Mouse (Mus musculus) gastrocnemius, postnatal 36 days (tissue): ENCODE results near the gene Ell3. TPM values are rescaled to one million over a fixed set of nuclear protein-coding genes. Genes with fewer than 3 reads are reported as not detected.

Experiments
- DNase-seq, 2 experiments: peaks; one replicate each; pipeline ENCODE4 v3.0.0; 2022
- intact Hi-C: fragments of 180-260 bp; cut with DNase I; formaldehyde crosslinking; loops from one replicate; pipeline ENCODE4 v1.15.1; 2025
- microRNA-seq, 2 experiments: library from miRNA; unstranded; fragments of <30 nt; microRNA quantifications; one replicate each; pipeline ENCODE4 v1.2.0; 2021
- total RNA-seq, 2 experiments: library from RNA; stranded (reverse); gene quantifications; 2 replicates each; pipeline ENCODE4 v1.2.3; 2021

Gene Ell3
- total RNA-seq, 2 experiments from 2014 or later = not detected

GRCm38 (mm10) chr2:121412843-121413386 is 31.2 kb downstream of the Ell3 start:
- no peak for DNase-seq
- intact Hi-C loops = loop anchor here (1.0 kb wide), 1 partner anchor 59 kb away; no protein-coding TSS in a partner anchor

- intact Hi-C loops = loop anchor here (10.0 kb wide), 1 partner anchor 223 kb away; no protein-coding TSS in a partner anchor
- peak in 1 of 2 experiments; percentile 6 for DNase-seq
These were observed 35.9 kb downstream of the Ell3 start for GRCm38 (mm10) chr2:121408160-121408559.

DNA sequence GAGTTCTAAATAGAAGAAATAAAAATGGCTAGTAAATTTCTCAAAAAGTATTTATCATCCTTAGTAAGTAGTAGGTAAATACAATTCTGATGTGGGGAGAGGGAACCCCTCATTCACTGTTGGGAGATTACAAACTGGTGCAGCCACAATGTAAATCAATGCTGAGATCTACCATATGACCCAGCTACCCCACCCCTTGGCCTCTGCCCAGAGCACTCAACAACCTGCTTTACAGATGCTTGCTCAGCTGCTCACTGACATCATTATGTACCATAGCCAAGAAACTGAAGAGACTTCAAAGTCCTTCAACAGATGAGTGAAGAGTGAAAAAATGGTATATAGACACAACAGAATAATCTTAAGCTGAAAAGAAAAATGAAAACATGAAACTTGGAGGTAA is 40.8 kb downstream of the Ell3 start:
- DNase-seq = no peak
- intact Hi-C loops = loop anchor here (10.0 kb wide), 1 partner anchor 218 kb away; no protein-coding TSS in a partner anchor

- peak; percentile 51 to 64 for DNase-seq
- intact Hi-C loops = no loop called here
These were observed 47.5 kb downstream of the Ell3 start for GRCm38 (mm10) chr2:121396624-121397023.

Small RNA genes lying within 50 kb of the gene (microRNA-seq; reads per million reads assigned to microRNA genes)
- gene Gm22953 = 0 reads per million in 2 experiments

Other genes starting within 250 kb of the Ell3 start
- gene Trp53bp1, start 172.9 kb downstream of the Ell3 start, total RNA-seq = 10 to 100 TPM; 14.2 to 16.0 TPM
- gene Map1a, start 154.7 kb downstream of the Ell3 start, total RNA-seq = 1 to 10 TPM; 6.7 to 8.1 TPM
- gene Ppip5k1, start 88.9 kb downstream of the Ell3 start, total RNA-seq = 10 to 100 TPM; 63.1 to 84.5 TPM
- gene Ckmt1, start 86.6 kb downstream of the Ell3 start, total RNA-seq = not detected
- gene Strc, start 57.1 kb downstream of the Ell3 start, total RNA-seq = under 1 TPM in 1 of 2 experiments, not detected in 1; 0.08 TPM
- gene Pdia3, start 30.5 kb downstream of the Ell3 start, total RNA-seq = 10 to 100 TPM; 40.2 to 41.8 TPM
- gene Catsper2, start 30.5 kb downstream of the Ell3 start, total RNA-seq = 1 to 10 TPM; 1.7 to 2.0 TPM
- 100 to 1,000 TPM; 310 to 311 TPM for gene Serf2, start 4.9 kb upstream of the Ell3 start, total RNA-seq
- 10 to 100 TPM; 11.5 to 23.6 TPM for gene Hypk, start 9.0 kb upstream of the Ell3 start, total RNA-seq
- gene Serinc4, start 12.5 kb upstream of the Ell3 start, total RNA-seq = not detected
- 10 to 100 TPM; 17.4 to 21.8 TPM for gene Mfap1b, start 29.8 kb upstream of the Ell3 start, total RNA-seq
- 10 to 100 TPM; 12.8 to 15.7 TPM for gene Mfap1a, start 62.4 kb upstream of the Ell3 start, total RNA-seq
- 1 to 10 TPM; 1.7 to 2.0 TPM for gene Wdr76, start 62.4 kb upstream of the Ell3 start, total RNA-seq